21 mouse cellular contexts compared by ENCODE assay signal in the genomic region with DNA sequence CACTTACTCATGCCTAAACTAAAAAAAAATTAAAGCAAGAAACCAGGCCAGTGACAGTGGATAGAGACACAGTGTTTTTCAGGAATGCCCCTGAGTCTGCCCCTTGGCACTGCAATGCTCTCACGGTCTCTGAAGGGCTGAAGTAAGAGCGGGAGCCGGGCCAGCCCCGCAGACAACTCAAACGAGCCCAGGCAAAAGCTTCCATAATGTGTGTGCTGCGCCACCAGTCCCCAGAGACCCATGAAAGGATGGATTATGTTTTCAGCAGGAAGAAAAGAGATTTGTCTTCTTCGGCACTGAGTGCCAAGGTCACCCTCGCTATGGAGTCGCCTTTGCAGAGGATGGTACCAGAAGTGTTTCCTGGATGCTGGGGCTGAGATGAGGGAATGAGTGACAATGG.
DNase-seq lines count a peak whose midpoint lies in the region; ATAC-seq and TF ChIP-seq lines count a peak whose summit lies in the region.
"Had no signal": no experiment of that assay in that cellular context is flagged by ENCODE, and none has a peak within 500 bp of the region (broad histone marks: within the 10 kb centered on the region; RNA-seq: fewer than 3 reads in every experiment).

No protein-coding gene starts in this region.

- H3K4me3 ChIP-seq in layer of hippocampus, adult 2 months, result no peak overlapping the region
- H3K4me3 ChIP-seq: embryonic facial prominence, embryonic 10.5 days; forebrain, embryonic 15.5 days; heart, embryonic 10.5 days; hindbrain, embryonic 13.5 days had no signal

- intact Hi-C loops in left cerebral cortex, postnatal 4 days (cut with DNase I), result no loop called here
- intact Hi-C loops in left cerebral cortex, postnatal 36 days (cut with DNase I), result no loop called here

- no peak for ATAC-seq in megakaryocyte progenitor cell, adult 5-6 weeks (replicated peaks; ENCODE audit: poor library complexity)
- ATAC-seq: forebrain, embryonic 15.5 days; inflammation-experienced regulatory T-cells, adult 6 months had no signal

- no peak for TF ChIP-seq CTCF in layer of hippocampus, adult 2 months (conservative IDR thresholded peaks at IDR 0.05)
- TF ChIP-seq CTCF in brain, embryonic 14.5 days (IDR thresholded peaks at IDR 0.05; ENCODE audit: borderline replicate concordance, extremely low read depth, insufficient read depth, insufficient read length), result no peak

- DNase-seq in cerebellum, adult 9-11 months, result peak; percentile 5
- DNase-seq in cerebellum, adult 9-10 months, result no peak
- DNase-seq in layer of hippocampus, adult 2 months (ENCODE audit: low spot score in 2 of 2), result no peak
- DNase-seq in layer of hippocampus, postnatal 10 days (ENCODE audit: low spot score in 2 of 2), result no peak
- DNase-seq in left cerebral cortex, postnatal 4 days, result peak; percentile 10
- DNase-seq in left cerebral cortex, postnatal 36 days (ENCODE audit: low spot score in 2 of 2), result no peak
- DNase-seq in brain, embryonic 14.5 days (ENCODE audit: low read depth), result peak; percentile 44
- DNase-seq: adrenal gland, postnatal 25 days; cerebellum, adult 11 months; cerebellum, adult 8-10 months; cerebellum, postnatal 36 days; gastrocnemius, postnatal 10 days; heart, adult 18-20 months; heart, postnatal 10 days; heart, postnatal 4 days had no signal

- H3K27ac ChIP-seq in layer of hippocampus, adult 2 months, result 0 out of 2 replicates have a peak overlapping the region, but pooled peaks have one; percentile 14
- H3K27ac ChIP-seq: embryonic facial prominence, embryonic 10.5 days; forebrain, embryonic 15.5 days; heart, embryonic 10.5 days; hindbrain, embryonic 13.5 days had no signal

- TF ChIP-seq POLR2A in brain, embryonic 14.5 days (IDR thresholded peaks at IDR 0.05; ENCODE audit: borderline replicate concordance, extremely low read depth, insufficient read depth, insufficient read length, poor library complexity, severe bottlenecking), result no peak

Comparison
In these comparisons a context has a peak if more than half of its experiments do, and no peak if none do; other contexts are left out.
1. DNase-seq: peak in cerebellum, adult 9-11 months (single experiment), left cerebral cortex, postnatal 4 days (single experiment) and brain, embryonic 14.5 days (single experiment); none in cerebellum, adult 9-10 months (single experiment), layer of hippocampus, adult 2 months (0 of 2), layer of hippocampus, postnatal 10 days (0 of 2) and left cerebral cortex, postnatal 36 days (0 of 2).